Mouse (Mus musculus) lung, postnatal 0 days (tissue): Measurements from ENCODE around the gene Prep. TPM values are rescaled to one million over a fixed set of nuclear protein-coding genes. Genes with fewer than 3 reads are reported as not detected.

Source experiments
- ATAC-seq: fragments of 200-750 bp; cut with Nextera tagmentation; 2 replicates; pipeline ENCODE4 v1.8.0; 2017; ENCODE audit warnings: moderate library complexity
- DNase-seq: peaks from one replicate; pipeline ENCODE4 v3.0.0-alpha.2; 2016; ENCODE audit warnings: low spot score
- H3K27ac ChIP-seq: fragments of 300-500 bp; sonication (generic); 2 replicates; pipeline ENCODE4 v1.5.1; 2014; ENCODE audit warnings: antibody characterized with exemption, mild to moderate bottlenecking, low read length, mixed read lengths
- H3K27me3 ChIP-seq: fragments of 300-500 bp; sonication (generic); replicated peaks from 2 replicates; pipeline ENCODE4 v1.6.1; 2014; ENCODE audit warnings: low read length, mixed read lengths; ENCODE audit not compliant: insufficient read depth
- H3K36me3 ChIP-seq: fragments of 300-500 bp; sonication (generic); 2 replicates; pipeline ENCODE4 v1.6.1; 2014; ENCODE audit warnings: low read length, mixed read lengths; ENCODE audit not compliant: insufficient read depth
- H3K4me1 ChIP-seq: fragments of 300-500 bp; sonication (generic); 2 replicates; pipeline ENCODE4 v1.6.1; 2014; ENCODE audit warnings: antibody characterized with exemption, low read depth, low read length, mixed read lengths; ENCODE audit not compliant: insufficient read depth
- H3K4me2 ChIP-seq: fragments of 300-500 bp; sonication (generic); replicated peaks from 2 replicates; pipeline ENCODE4 v1.6.1; 2014; ENCODE audit warnings: low read depth, mild to moderate bottlenecking, low read length, moderate library complexity, mixed read lengths
- H3K4me3 ChIP-seq: fragments of 300-500 bp; sonication (generic); 2 replicates; pipeline ENCODE4 v1.5.1; 2014; ENCODE audit warnings: low read depth, low read length
- H3K9ac ChIP-seq: fragments of 300-500 bp; sonication (generic); replicated peaks from 2 replicates; pipeline ENCODE4 v1.6.1; 2014; ENCODE audit warnings: low read depth, mild to moderate bottlenecking
- H3K9me3 ChIP-seq: fragments of 300-500 bp; sonication (generic); 2 replicates; pipeline ENCODE4 v1.6.1; 2016; ENCODE audit warnings: low read length, mixed read lengths
- CTCF ChIP-seq: IDR thresholded peaks from 2 replicates; pipeline ENCODE4 v1.5.1; 2016; ENCODE audit warnings: antibody characterized with exemption, mild to moderate bottlenecking
- EP300 ChIP-seq: IDR thresholded peaks from 2 replicates; pipeline ENCODE4 v1.6.1; 2016; ENCODE audit warnings: antibody characterized with exemption, mild to moderate bottlenecking, control low read depth
- WGBS: fragments of 180-500 bp; shearing (Covaris S2); extraction: QIAGEN DNeasy Blood & Tissue Kit; methylation state at CpG from one replicate; pipeline ENCODE4 v1.1.7; 2014; 5-methylcytosine and 5-hydroxymethylcytosine counted together
- polyA plus RNA-seq: library from polyadenylated mRNA; unstranded; fragments of >200 nt; fragmentation: Nextera tagmentation; extraction: Ambion mirVana; gene quantifications from 2 replicates; pipeline ENCODE4 v1.2.1, GENCODE M21; 2015

The Prep gene
- polyA plus RNA-seq, 1 experiment from 2014 or later = 20.1 TPM

- peak; percentile 77 for ATAC-seq
These were observed 6.2 kb upstream of the Prep start for GRCm38 (mm10) chr10:45060841-45061240.

GRCm38 (mm10) chr10:45066131-45066930 is 672 bp upstream of the Prep start:
- H3K4me3 ChIP-seq = peak overlapping the region; percentile 96
- ATAC-seq = no peak
- no peaks in the 10 kb centered on the region for H3K27me3 ChIP-seq
- H3K4me1 ChIP-seq = peaks cover 11% of the 10 kb centered on the region
- DNase-seq = no peak
- H3K9ac ChIP-seq = peak overlapping the region; percentile 87
- TF ChIP-seq EP300 = no peak
- peak; percentile 40 for TF ChIP-seq CTCF
- peak overlapping the region; percentile 87 for H3K4me2 ChIP-seq
- peak overlapping the region; percentile 90 for H3K27ac ChIP-seq
- 9% methylated on average over 12 of the region's 12 CpGs for WGBS
- no peaks in the 10 kb centered on the region for H3K36me3 ChIP-seq
- no peaks in the 10 kb centered on the region for H3K9me3 ChIP-seq

More at GRCm38 (mm10) chr10:45060841-45061240, 6.2 kb upstream of the Prep start:
- H3K4me1 ChIP-seq = 0 out of 2 replicates have a peak, but pooled peaks cover 3% of the 10 kb centered on the region
- 36% methylated on average over 1 of the region's 1 CpGs for WGBS
- peak; percentile 68 for DNase-seq
- TF ChIP-seq CTCF (no peak), EP300 (peak; percentile 75; the same call in 1 of the 2 replicates)
- H3K9me3 ChIP-seq = no peaks in the 10 kb centered on the region
- H3K9ac ChIP-seq = no peak overlapping the region
- no peaks in the 10 kb centered on the region for H3K36me3 ChIP-seq
- H3K4me3 ChIP-seq = no peak overlapping the region
- H3K27ac ChIP-seq = 0 out of 2 replicates have a peak overlapping the region, but pooled peaks have one; percentile 14
- H3K27me3 ChIP-seq = no peaks in the 10 kb centered on the region
- H3K4me2 ChIP-seq = no peak overlapping the region

- peak; percentile 46 for ATAC-seq
- Histone ChIP-seq H3K9me3 (no peaks in the 10 kb centered on the region), H3K36me3 (no peaks in the 10 kb centered on the region), H3K4me2 (peak overlapping the region; percentile 87), H3K27me3 (no peaks in the 10 kb centered on the region), H3K4me3 (peak overlapping the region; percentile 96), H3K27ac (peak overlapping the region; percentile 90), H3K4me1 (peaks cover 11% of the 10 kb centered on the region), H3K9ac (peak overlapping the region; percentile 87)
- peak; percentile 66 for DNase-seq
- under 1% methylated on average over 28 of the region's 28 CpGs for WGBS
- TF ChIP-seq CTCF (no peak), EP300 (no peak)
These were observed 478 bp downstream of the Prep start for GRCm38 (mm10) chr10:45067436-45067925.

- 51% methylated on average over 6 of the region's 6 CpGs for WGBS
- ATAC-seq = no peak
These were observed 2.6 kb downstream of the Prep start for GRCm38 (mm10) chr10:45069557-45069956.

GRCm38 (mm10) chr10:45070362-45070761 is 3.4 kb downstream of the Prep start:
- Histone ChIP-seq H3K9ac (no peak overlapping the region), H3K4me3 (no peak overlapping the region), H3K27me3 (no peaks in the 10 kb centered on the region), H3K36me3 (no peaks in the 10 kb centered on the region), H3K9me3 (no peaks in the 10 kb centered on the region), H3K4me1 (peaks cover 11% of the 10 kb centered on the region), H3K27ac (no peak overlapping the region), H3K4me2 (no peak overlapping the region)
- 0 out of 2 replicates have a peak, but pooled peaks have one; percentile 6 for TF ChIP-seq CTCF
- no peak for TF ChIP-seq EP300
- no peak for ATAC-seq
- WGBS = 50% methylated on average over 5 of the region's 5 CpGs
- no peak for DNase-seq

More at GRCm38 (mm10) chr10:45069557-45069956, 2.6 kb downstream of the Prep start:
- Histone ChIP-seq H3K36me3 (no peaks in the 10 kb centered on the region), H3K4me2 (no peak overlapping the region; the same call in 1 of the 2 replicates), H3K9me3 (no peaks in the 10 kb centered on the region), H3K27me3 (no peaks in the 10 kb centered on the region), H3K4me1 (peaks cover 11% of the 10 kb centered on the region), H3K9ac (no peak overlapping the region), H3K4me3 (no peak overlapping the region), H3K27ac (no peak overlapping the region)
- TF ChIP-seq EP300 = no peak
- no peak for TF ChIP-seq CTCF
- DNase-seq = no peak

GRCm38 (mm10) chr10:45070929-45071813 is 4.2 kb downstream of the Prep start:
- H3K9ac ChIP-seq = no peak overlapping the region
- H3K36me3 ChIP-seq = no peaks in the 10 kb centered on the region
- peaks cover 10% of the 10 kb centered on the region for H3K4me1 ChIP-seq
- H3K4me2 ChIP-seq = no peak overlapping the region
- no peak overlapping the region for H3K4me3 ChIP-seq
- ATAC-seq (no peak), DNase-seq (no peak)
- H3K27ac ChIP-seq = no peak overlapping the region
- H3K27me3 ChIP-seq = no peaks in the 10 kb centered on the region
- no peaks in the 10 kb centered on the region for H3K9me3 ChIP-seq
- 61% methylated on average over 13 of the region's 13 CpGs for WGBS
- no peak for TF ChIP-seq EP300
- TF ChIP-seq CTCF = no peak
